Mouse (Mus musculus) MEL (cell line): Measurements from ENCODE around the gene Tnfrsf4. TPM values are rescaled to one million over a fixed set of nuclear protein-coding genes. Genes with fewer than 3 reads are reported as not detected.

Experiments used
- DNase-seq: peaks from one replicate; pipeline ENCODE4 v3.0.0; 2011; ENCODE audit warnings: low read depth, low spot score
- H3K27ac ChIP-seq: 2 replicates; pipeline ENCODE4 v1.5.1; 2012; ENCODE audit warnings: low read depth, mild to moderate bottlenecking, control low read depth, low read length, moderate library complexity; ENCODE audit not compliant: control insufficient read depth
- H3K27me3 ChIP-seq, 2 experiments: fragments of 150-350 bp in 1 of 2; sonication (generic) in 1 of 2; 2 replicates each; pipeline ENCODE4 v1.6.1; 2012; ENCODE audit warnings: low read length in 2 of 2, mild to moderate bottlenecking in 2 of 2, improper control_type of control experiment in 1 of 2, moderate library complexity in 1 of 2; ENCODE audit not compliant: insufficient read depth in 2 of 2, control insufficient read depth in 1 of 2
- H3K36me3 ChIP-seq, 2 experiments: 2 replicates each; pipeline ENCODE4 v1.6.1; 2012 to 2014; ENCODE audit warnings: low read length in 2 of 2, improper control_type of control experiment in 1 of 2, inconsistent platforms in 1 of 2, mild to moderate bottlenecking in 1 of 2; ENCODE audit not compliant: insufficient read depth in 2 of 2, control insufficient read depth in 1 of 2
- H3K4me1 ChIP-seq, 2 experiments: fragments of 150-350 bp in 1 of 2; sonication (generic) in 1 of 2; 2 replicates each; pipeline ENCODE4 v1.6.1; 2012; ENCODE audit warnings: low read length in 2 of 2, improper control_type of control experiment in 1 of 2, mild to moderate bottlenecking in 1 of 2; ENCODE audit not compliant: insufficient read depth in 2 of 2, control insufficient read depth in 1 of 2
- H3K4me3 ChIP-seq, 2 experiments: fragments of 150-350 bp in 1 of 2; sonication (generic) in 1 of 2; 2 replicates each; pipeline ENCODE4 v1.5.1; 2012; ENCODE audit warnings: low read depth in 2 of 2, low read length in 2 of 2, mild to moderate bottlenecking in 2 of 2, moderate library complexity in 2 of 2, control low read depth in 1 of 2, improper control_type of control experiment in 1 of 2; ENCODE audit not compliant: control insufficient read depth in 1 of 2, insufficient read depth in 1 of 2
- H3K79me2 ChIP-seq: 2 replicates; pipeline ENCODE4 v1.6.1; 2012; ENCODE audit warnings: mild to moderate bottlenecking, low read length, moderate library complexity; ENCODE audit not compliant: control insufficient read depth, poor library complexity, insufficient read depth
- H3K9ac ChIP-seq: 2 replicates; pipeline ENCODE4 v1.6.1; 2012; ENCODE audit warnings: low read depth, mild to moderate bottlenecking, control low read depth, low read length, moderate library complexity; ENCODE audit not compliant: control insufficient read depth, poor library complexity, severe bottlenecking
- H3K9me3 ChIP-seq: fragments of 150-350 bp; sonication (generic); replicated peaks from 2 replicates; pipeline ENCODE4 v1.6.1; 2012; ENCODE audit warnings: mild to moderate bottlenecking, low read length, improper control_type of control experiment, moderate library complexity; ENCODE audit not compliant: insufficient read depth
- BHLHE40 ChIP-seq: IDR thresholded peaks from 2 replicates; pipeline ENCODE4 v1.6.1; 2012; ENCODE audit warnings: low read depth, mild to moderate bottlenecking, inconsistent platforms, low read length, improper control_type of control experiment, borderline replicate concordance
- CTCF ChIP-seq, 3 experiments: IDR thresholded peaks in 2 of 3; conservative IDR thresholded peaks in 1 of 3; 2 replicates each; pipeline ENCODE4 v1.5.1; 2011 to 2012; ENCODE audit warnings: low read length in 3 of 3, low read depth in 2 of 3, mild to moderate bottlenecking in 2 of 3, improper control_type of control experiment in 1 of 3, inconsistent platforms in 1 of 3, mixed read lengths in 1 of 3, moderate library complexity in 1 of 3; ENCODE audit not compliant: control insufficient read depth in 1 of 3, insufficient read depth in 1 of 3, poor library complexity in 1 of 3, severe bottlenecking in 1 of 3
- E2F4 ChIP-seq: IDR thresholded peaks from 2 replicates; pipeline ENCODE4 v1.6.1; 2011; ENCODE audit warnings: low read depth, low read length, improper control_type of control experiment, borderline replicate concordance
- ELF1 ChIP-seq: IDR thresholded peaks from 2 replicates; pipeline ENCODE4 v1.6.1; 2014; ENCODE audit warnings: low read depth, mild to moderate bottlenecking, inconsistent platforms, low read length, improper control_type of control experiment, moderate library complexity
- EP300 ChIP-seq, 2 experiments: IDR thresholded peaks; 2 replicates each; pipeline ENCODE4 v1.6.1; 2011; ENCODE audit warnings: improper control_type of control experiment in 2 of 2, low read length in 2 of 2, low read depth in 1 of 2, mild to moderate bottlenecking in 1 of 2
- GABPA ChIP-seq: IDR thresholded peaks from 2 replicates; pipeline ENCODE4 v1.6.1; 2012; ENCODE audit warnings: low read depth, mild to moderate bottlenecking, inconsistent platforms, low read length, improper control_type of control experiment, moderate library complexity
- HCFC1 ChIP-seq: IDR thresholded peaks from 2 replicates; pipeline ENCODE4 v1.6.1; 2012; ENCODE audit warnings: low read depth, mild to moderate bottlenecking, inconsistent platforms, low read length, improper control_type of control experiment, moderate library complexity
- JUND ChIP-seq: IDR thresholded peaks from 2 replicates; pipeline ENCODE4 v1.6.1; 2011; ENCODE audit warnings: low read depth, mild to moderate bottlenecking, improper control_type of control experiment, low read length
- KAT2A ChIP-seq: conservative IDR thresholded peaks from 2 replicates; pipeline ENCODE4 v1.6.1; 2012; ENCODE audit warnings: low read depth, low read length, improper control_type of control experiment, inconsistent platforms
- MAFK ChIP-seq: IDR thresholded peaks from 2 replicates; pipeline ENCODE4 v1.6.1; 2011; ENCODE audit warnings: low read depth, mild to moderate bottlenecking, low read length, improper control_type of control experiment, borderline replicate concordance
- MAZ ChIP-seq: IDR thresholded peaks from 2 replicates; pipeline ENCODE4 v1.6.1; 2012; ENCODE audit warnings: low read depth, mild to moderate bottlenecking, inconsistent platforms, low read length, improper control_type of control experiment
- MEF2A ChIP-seq: IDR thresholded peaks from 2 replicates; pipeline ENCODE4 v1.6.1; 2014; ENCODE audit warnings: low read depth, mild to moderate bottlenecking, inconsistent platforms, low read length, improper control_type of control experiment; ENCODE audit not compliant: poor library complexity, insufficient replicate concordance, severe bottlenecking; ENCODE audit errors: extremely low read depth
- NELFE ChIP-seq: IDR thresholded peaks from 2 replicates; pipeline ENCODE4 v1.6.1; 2011; ENCODE audit warnings: low read depth, low read length, improper control_type of control experiment
- POLR2A ChIP-seq, 2 experiments: IDR thresholded peaks; 2 replicates each; pipeline ENCODE4 v1.6.1; 2011 to 2012; ENCODE audit warnings: low read length in 2 of 2, mild to moderate bottlenecking in 2 of 2, control low read depth in 1 of 2, improper control_type of control experiment in 1 of 2, low read depth in 1 of 2, moderate library complexity in 1 of 2; ENCODE audit not compliant: control insufficient read depth in 1 of 2, insufficient read depth in 1 of 2, poor library complexity in 1 of 2
- POLR2AphosphoS2 ChIP-seq: IDR thresholded peaks from 2 replicates; pipeline ENCODE4 v1.6.1; 2011; ENCODE audit warnings: low read length, improper control_type of control experiment
- POLR2AphosphoS5 ChIP-seq: IDR thresholded peaks from 2 replicates; pipeline ENCODE4 v1.6.1; 2012; ENCODE audit warnings: low read depth, borderline replicate concordance, mild to moderate bottlenecking, inconsistent platforms, low read length, moderate library complexity, mixed read lengths
- RAD21 ChIP-seq: IDR thresholded peaks from 2 replicates; pipeline ENCODE4 v1.6.1; 2011; ENCODE audit warnings: mild to moderate bottlenecking, low read depth, low read length, improper control_type of control experiment
- RCOR1 ChIP-seq: IDR thresholded peaks from 2 replicates; pipeline ENCODE4 v1.6.1; 2012; ENCODE audit warnings: low read depth, mild to moderate bottlenecking, inconsistent platforms, low read length, improper control_type of control experiment
- SMC3 ChIP-seq: IDR thresholded peaks from 2 replicates; pipeline ENCODE4 v1.6.1; 2011; ENCODE audit warnings: low read depth, low read length, improper control_type of control experiment
- TCF12 ChIP-seq: IDR thresholded peaks from 2 replicates; pipeline ENCODE4 v1.6.1; 2014; ENCODE audit warnings: low read depth, mild to moderate bottlenecking, inconsistent platforms, low read length, improper control_type of control experiment, moderate library complexity
- UBTF ChIP-seq: IDR thresholded peaks from 2 replicates; pipeline ENCODE4 v1.6.1; 2012; ENCODE audit warnings: low read depth, mild to moderate bottlenecking, inconsistent platforms, low read length, improper control_type of control experiment, moderate library complexity, borderline replicate concordance; ENCODE audit not compliant: insufficient read depth
- USF2 ChIP-seq, 2 experiments: IDR thresholded peaks; 2 replicates each; pipeline ENCODE4 v1.6.1; 2011 to 2012; ENCODE audit warnings: improper control_type of control experiment in 2 of 2, low read length in 2 of 2, borderline replicate concordance in 1 of 2, inconsistent platforms in 1 of 2, low read depth in 1 of 2, mild to moderate bottlenecking in 1 of 2; ENCODE audit not compliant: insufficient read depth in 1 of 2
- ZC3H11A ChIP-seq: IDR thresholded peaks from 2 replicates; pipeline ENCODE4 v1.6.1; 2012; ENCODE audit warnings: low read depth, mild to moderate bottlenecking, inconsistent platforms, low read length, improper control_type of control experiment
- ZNF384 ChIP-seq: IDR thresholded peaks from 2 replicates; pipeline ENCODE4 v1.6.1; 2012; ENCODE audit warnings: low read depth, mild to moderate bottlenecking, inconsistent platforms, low read length, improper control_type of control experiment
- polyA plus RNA-seq, 2 experiments: library from polyadenylated mRNA; stranded (reverse) in 1 of 2; unstranded in 1 of 2; fragments of >175 nt in 1 of 2; fragments of >200 nt in 1 of 2; gene quantifications; 2 replicates each; pipeline versions ENCODE4 v1.2.1 to v1.2.4; 2012; ENCODE audit warnings: low replicate concordance in 2 of 2, low read depth in 1 of 2; ENCODE audit not compliant: insufficient read length in 2 of 2, insufficient read depth in 1 of 2, missing spikeins in 1 of 2
- total RNA-seq: library from RNA; depleted of rRNA; stranded (reverse); fragments of 300-350 nt; gene quantifications from 2 replicates; pipeline ENCODE4 v1.2.3, GENCODE M21; 2012

Tnfrsf4 gene
- total and polyA plus RNA-seq, 3 experiments, result 1.6 to 2.7 TPM; not detected in 1

GRCm38 (mm10) chr4:155972651-155973050, 41.0 kb upstream of the Tnfrsf4 start:
- H3K27me3 ChIP-seq, result no peaks in the 10 kb centered on the region

GRCm38 (mm10) chr4:155973239-155973638, 40.4 kb upstream of the Tnfrsf4 start:
- H3K4me3 ChIP-seq, result no peak overlapping the region
- H3K4me1 ChIP-seq, result no peaks in the 10 kb centered on the region
- no peaks in the 10 kb centered on the region for H3K79me2 ChIP-seq
- no peaks in the 10 kb centered on the region for H3K9me3 ChIP-seq
- TF ChIP-seq RAD21 (peak; percentile 26), SMC3 (peak; percentile 22), CTCF (IDR thresholded peaks at IDR 0.05 in 2 of 3, conservative IDR thresholded peaks at IDR 0.05 in 1 of 3; ENCODE audit: control insufficient read depth in 1 of 3, insufficient read depth in 1 of 3, low read depth in 2 of 3, low read length in 3 of 3, poor library complexity in 1 of 3, severe bottlenecking in 1 of 3) (peak in 1 of 3 experiments; percentile 21; a peak in 2 of 6 replicates), ZC3H11A (peak; percentile 19; the same call in 1 of the 2 replicates), NELFE (no peak)
- H3K36me3 ChIP-seq, result no peaks in the 10 kb centered on the region
- H3K27ac ChIP-seq, result no peak overlapping the region
- H3K27me3 ChIP-seq, result no peaks in the 10 kb centered on the region
- DNase-seq, result no peak
- H3K9ac ChIP-seq, result no peak overlapping the region

More at GRCm38 (mm10) chr4:155972651-155973050, 41.0 kb upstream of the Tnfrsf4 start:
- no peak for TF ChIP-seq POLR2A (IDR thresholded peaks at IDR 0.05; ENCODE audit: control insufficient read depth in 1 of 2, insufficient read depth in 1 of 2, low read depth in 1 of 2, low read length in 2 of 2, poor library complexity in 1 of 2)
- TF ChIP-seq MAZ, result no peak
- no peak for TF ChIP-seq E2F4
- no peak for TF ChIP-seq ELF1
- no peak for TF ChIP-seq MEF2A
- TF ChIP-seq RAD21, result no peak
- Histone ChIP-seq H3K9ac (no peak overlapping the region), H3K27ac (no peak overlapping the region), H3K9me3 (no peaks in the 10 kb centered on the region), H3K4me1 (no peaks in the 10 kb centered on the region), H3K79me2 (no peaks in the 10 kb centered on the region), H3K4me3 (no peak overlapping the region), H3K36me3 (no peaks in the 10 kb centered on the region)
- DNase-seq, result no peak

DNA sequence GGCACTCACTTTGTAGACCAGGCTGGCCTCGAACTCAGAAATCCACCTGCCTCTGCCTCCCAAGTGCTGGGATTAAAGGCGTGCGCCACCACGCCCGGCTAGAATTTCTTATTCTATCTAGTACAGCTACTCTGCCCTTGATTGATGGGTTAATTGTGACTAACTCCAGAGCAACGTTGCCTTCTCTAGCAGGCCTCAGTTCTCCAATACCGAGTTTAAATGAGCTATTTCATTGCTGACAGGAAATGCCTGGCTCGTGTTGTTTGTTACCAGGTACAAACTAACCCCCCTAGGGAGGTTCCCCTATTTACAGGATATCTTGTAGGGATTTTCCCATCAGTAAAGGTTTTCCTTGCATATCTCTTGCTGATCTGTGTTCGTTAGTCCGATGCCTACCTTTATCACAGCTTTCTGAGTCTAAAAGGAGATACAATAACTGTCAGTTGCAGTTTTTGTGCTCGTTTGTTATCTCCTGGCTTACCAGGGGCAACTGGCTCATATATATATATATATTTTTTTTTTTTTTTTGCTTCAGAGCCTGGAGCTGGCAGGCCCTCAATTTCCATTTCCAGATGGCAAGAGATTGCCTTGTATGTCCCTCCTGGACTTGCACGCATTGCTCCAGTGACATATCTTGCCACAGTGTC, 32.1 kb upstream of the Tnfrsf4 start:
- peak; percentile 30 for DNase-seq
- Histone ChIP-seq H3K9ac (no peak overlapping the region), H3K4me1 (0 out of 4 replicates have a peak, but pooled peaks cover 0 to 2% of the 10 kb centered on the region in 2 experiments)
- no peak for TF ChIP-seq RCOR1
- no peak for TF ChIP-seq ZC3H11A
- no peak for TF ChIP-seq MAFK
- TF ChIP-seq JUND, result no peak
- TF ChIP-seq EP300 (IDR thresholded peaks at IDR 0.05; ENCODE audit: low read depth in 1 of 2, low read length in 2 of 2), result peak in 1 of 2 experiments; percentile 62; a peak in 2 of 4 replicates
- no peak for TF ChIP-seq USF2 (IDR thresholded peaks at IDR 0.05; ENCODE audit: borderline replicate concordance in 1 of 2, insufficient read depth in 1 of 2, low read depth in 1 of 2, low read length in 2 of 2)
- TF ChIP-seq POLR2AphosphoS2, result no peak
- TF ChIP-seq ZNF384, result peak; percentile 27; the same call in 1 of the 2 replicates
- TF ChIP-seq UBTF, result no peak
- no peak for TF ChIP-seq NELFE
- TF ChIP-seq ELF1, result no peak
- TF ChIP-seq BHLHE40, result no peak
- no peak for TF ChIP-seq HCFC1
- no peak for TF ChIP-seq POLR2AphosphoS5
- no peak for TF ChIP-seq TCF12
- TF ChIP-seq GABPA, result no peak
- TF ChIP-seq KAT2A, result no peak

More for the DNA sequence above, 32.1 kb upstream of the Tnfrsf4 start:
- no peak overlapping the region for H3K27ac ChIP-seq
- H3K36me3 ChIP-seq, result no peaks in the 10 kb centered on the region
- no peaks in the 10 kb centered on the region for H3K79me2 ChIP-seq
- H3K9me3 ChIP-seq, result no peaks in the 10 kb centered on the region
- no peak overlapping the region for H3K4me3 ChIP-seq
- H3K27me3 ChIP-seq, result no peaks in the 10 kb centered on the region
